Mouse (Mus musculus): ENCODE data around the gene Sirt2. TPM values are rescaled to one million over a fixed set of nuclear protein-coding genes. Genes with fewer than 3 reads are reported as not detected.

Sirt2 gene
- total and polyA plus RNA-seq, 2 experiments from 2014 or later = 44.7 to 60.6 TPM

DNA sequence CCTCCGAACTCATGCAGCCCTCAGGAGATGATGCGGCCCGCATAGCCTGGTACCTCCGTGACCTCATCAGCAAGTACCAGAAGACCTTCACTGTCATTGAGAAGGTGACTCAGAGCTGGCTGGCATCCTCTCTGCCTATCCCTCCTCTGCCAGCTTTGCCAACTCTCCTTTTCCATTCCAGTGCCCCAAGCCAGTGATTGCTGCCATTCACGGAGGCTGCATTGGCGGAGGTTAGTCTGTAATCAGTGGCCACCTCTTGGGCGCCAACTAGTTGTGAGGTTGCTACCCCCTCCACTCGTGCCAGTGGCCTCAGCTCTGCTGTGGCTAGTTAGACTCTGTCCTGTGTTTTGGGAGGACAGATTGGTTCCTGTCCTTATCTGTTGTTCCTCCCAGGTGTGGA lies 63.3 kb downstream of the Sirt2 start:
- H3K27ac ChIP-seq (ENCODE audit: low read depth) = no peak overlapping the region
- ATAC-seq (ENCODE audit: insufficient read depth, low read depth) = no peak
- H3K27me3 ChIP-seq (ENCODE audit: control insufficient read depth, insufficient read depth, low read length) = no peaks in the 10 kb centered on the region
- DNase-seq (ENCODE audit: low spot score) = no peak
- WGBS = 84% methylated on average over 8 of the region's 8 CpGs
- no peak overlapping the region for H3K4me2 ChIP-seq (ENCODE audit: low read depth, low read length)
- no peak overlapping the region for H3K4me3 ChIP-seq (ENCODE audit: low read depth, low read length)
- H3K4me1 ChIP-seq (ENCODE audit: control insufficient read depth, insufficient read depth) = peaks cover 20% of the 10 kb centered on the region
- TF ChIP-seq CTCF (IDR thresholded peaks at IDR 0.05; ENCODE audit: low read depth) = no peak
- TF ChIP-seq EP300 (IDR thresholded peaks at IDR 0.05; ENCODE audit: low read depth) = no peak
- H3K36me3 ChIP-seq (replicated peaks; ENCODE audit: control insufficient read depth, insufficient read depth, low read length) = peaks cover 30% of the 10 kb centered on the region
- no peaks in the 10 kb centered on the region for H3K9me3 ChIP-seq (replicated peaks; ENCODE audit: control insufficient read depth, low read length)
- no peak overlapping the region for H3K9ac ChIP-seq (replicated peaks; ENCODE audit: low read depth, low read length)

DNA sequence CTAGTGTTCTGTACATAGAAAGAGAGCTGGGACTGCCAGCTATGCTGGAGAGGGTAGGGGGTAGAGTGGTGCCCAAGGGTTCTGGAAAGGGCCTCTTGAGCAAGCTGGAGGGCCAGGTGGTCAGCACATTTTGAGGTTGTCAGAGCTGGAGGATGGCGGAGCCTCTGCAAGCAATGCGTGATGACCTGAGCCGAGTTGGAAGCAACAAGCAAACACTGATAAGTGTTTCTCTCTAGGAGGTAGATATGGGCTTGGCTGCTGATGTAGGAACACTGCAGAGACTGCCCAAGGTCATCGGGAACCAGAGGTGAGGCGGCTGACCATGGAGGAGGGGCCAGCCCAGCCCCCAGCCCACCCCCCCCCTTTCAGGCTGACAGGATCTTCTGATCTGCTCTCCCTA lies 64.4 kb downstream of the Sirt2 start:
- no peaks in the 10 kb centered on the region for H3K27me3 ChIP-seq (ENCODE audit: control insufficient read depth, insufficient read depth, low read length)
- no peak overlapping the region for H3K4me3 ChIP-seq (ENCODE audit: low read depth, low read length)
- peak overlapping the region; percentile 36 for H3K27ac ChIP-seq (ENCODE audit: low read depth)
- 53% methylated on average over 5 of the region's 5 CpGs for WGBS
- TF ChIP-seq CTCF (IDR thresholded peaks at IDR 0.05; ENCODE audit: low read depth) (no peak), EP300 (IDR thresholded peaks at IDR 0.05; ENCODE audit: low read depth) (no peak)
- H3K9me3 ChIP-seq (replicated peaks; ENCODE audit: control insufficient read depth, low read length) = no peaks in the 10 kb centered on the region
- no peak overlapping the region for H3K9ac ChIP-seq (replicated peaks; ENCODE audit: low read depth, low read length)
- DNase-seq (ENCODE audit: low spot score) (no peak), ATAC-seq (ENCODE audit: insufficient read depth, low read depth) (peak; percentile 44)
- H3K4me2 ChIP-seq (ENCODE audit: low read depth, low read length) = no peak overlapping the region
- H3K36me3 ChIP-seq (replicated peaks; ENCODE audit: control insufficient read depth, insufficient read depth, low read length) = peaks cover 30% of the 10 kb centered on the region
- H3K4me1 ChIP-seq (ENCODE audit: control insufficient read depth, insufficient read depth) = peaks cover 20% of the 10 kb centered on the region

DNA sequence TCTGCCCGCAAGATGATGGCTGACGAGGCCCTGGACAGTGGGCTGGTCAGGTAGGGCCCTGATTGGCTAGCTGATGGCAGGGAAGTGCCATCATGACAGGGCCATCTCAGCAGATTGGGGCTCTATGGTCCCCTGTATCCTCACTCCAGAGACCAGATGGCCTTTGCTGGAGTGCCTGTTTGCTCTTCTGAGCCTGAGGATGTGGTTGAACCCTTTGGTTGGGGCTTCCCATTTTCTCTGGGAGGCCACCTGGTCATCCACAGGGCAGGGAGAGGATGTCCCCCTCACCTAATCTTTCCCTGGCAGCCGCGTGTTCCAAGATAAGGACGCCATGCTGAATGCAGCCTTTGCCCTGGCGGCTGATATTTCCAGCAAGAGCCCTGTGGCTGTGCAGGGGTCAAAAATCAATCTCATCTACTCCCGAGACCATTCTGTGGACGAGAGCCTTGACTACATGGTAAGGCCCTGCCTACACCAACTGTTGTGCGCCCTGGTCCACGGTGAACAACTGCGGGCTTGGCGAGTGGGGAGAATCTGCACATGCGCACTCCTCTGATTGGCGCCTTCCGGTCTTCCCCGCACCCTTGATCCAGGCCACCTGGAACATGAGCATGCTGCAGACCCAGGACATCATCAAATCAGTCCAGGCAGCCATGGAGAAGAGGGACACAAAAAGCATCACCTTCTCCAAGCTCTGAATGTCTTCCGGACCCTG lies 65.0 kb downstream of the Sirt2 start:
- Histone ChIP-seq H3K9me3 (replicated peaks; ENCODE audit: control insufficient read depth, low read length) (no peaks in the 10 kb centered on the region), H3K4me2 (ENCODE audit: low read depth, low read length) (no peak overlapping the region), H3K27ac (ENCODE audit: low read depth) (no peak overlapping the region), H3K4me3 (ENCODE audit: low read depth, low read length) (no peak overlapping the region), H3K4me1 (ENCODE audit: control insufficient read depth, insufficient read depth) (peaks cover 20% of the 10 kb centered on the region), H3K36me3 (replicated peaks; ENCODE audit: control insufficient read depth, insufficient read depth, low read length) (peaks cover 30% of the 10 kb centered on the region), H3K27me3 (ENCODE audit: control insufficient read depth, insufficient read depth, low read length) (no peaks in the 10 kb centered on the region), H3K9ac (replicated peaks; ENCODE audit: low read depth, low read length) (no peak overlapping the region)
- DNase-seq (ENCODE audit: low spot score) (no peak), ATAC-seq (ENCODE audit: insufficient read depth, low read depth) (no peak)
- TF ChIP-seq CTCF (IDR thresholded peaks at IDR 0.05; ENCODE audit: low read depth) = no peak
- no peak for TF ChIP-seq EP300 (IDR thresholded peaks at IDR 0.05; ENCODE audit: low read depth)
- 74% methylated on average over 17 of the region's 17 CpGs for WGBS

DNA sequence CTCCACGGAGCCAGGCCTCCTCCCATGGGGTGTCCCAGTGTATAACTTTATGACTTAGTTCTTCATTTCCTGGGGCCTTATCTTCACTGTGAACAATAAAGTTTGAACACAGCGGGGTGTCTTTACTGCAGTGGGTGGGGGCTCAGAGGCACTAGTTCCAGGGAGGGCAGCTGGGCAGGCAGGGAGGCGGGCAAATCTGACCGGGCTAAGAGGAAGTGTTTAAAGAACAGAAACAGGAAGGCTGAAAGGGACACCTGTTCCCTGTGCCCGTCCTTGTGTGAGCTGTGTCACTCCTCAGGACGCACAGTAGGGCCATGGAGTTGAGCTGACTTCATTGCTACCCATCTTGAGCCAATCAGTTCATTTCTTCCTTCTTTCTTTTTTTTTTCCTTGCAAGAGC lies 65.6 kb downstream of the Sirt2 start:
- ATAC-seq (ENCODE audit: insufficient read depth, low read depth) (no peak), DNase-seq (ENCODE audit: low spot score) (no peak)
- H3K9ac ChIP-seq (replicated peaks; ENCODE audit: low read depth, low read length) = no peak overlapping the region
- H3K4me2 ChIP-seq (ENCODE audit: low read depth, low read length) = no peak overlapping the region
- peaks cover 20% of the 10 kb centered on the region for H3K4me1 ChIP-seq (ENCODE audit: control insufficient read depth, insufficient read depth)
- no peaks in the 10 kb centered on the region for H3K27me3 ChIP-seq (ENCODE audit: control insufficient read depth, insufficient read depth, low read length)
- no peaks in the 10 kb centered on the region for H3K9me3 ChIP-seq (replicated peaks; ENCODE audit: control insufficient read depth, low read length)
- no peak for TF ChIP-seq CTCF (IDR thresholded peaks at IDR 0.05; ENCODE audit: low read depth)
- no peak for TF ChIP-seq EP300 (IDR thresholded peaks at IDR 0.05; ENCODE audit: low read depth)
- H3K36me3 ChIP-seq (replicated peaks; ENCODE audit: control insufficient read depth, insufficient read depth, low read length) = peaks cover 30% of the 10 kb centered on the region
- no peak overlapping the region for H3K27ac ChIP-seq (ENCODE audit: low read depth)
- H3K4me3 ChIP-seq (ENCODE audit: low read depth, low read length) = no peak overlapping the region
- 81% methylated on average over 6 of the region's 6 CpGs for WGBS

DNA sequence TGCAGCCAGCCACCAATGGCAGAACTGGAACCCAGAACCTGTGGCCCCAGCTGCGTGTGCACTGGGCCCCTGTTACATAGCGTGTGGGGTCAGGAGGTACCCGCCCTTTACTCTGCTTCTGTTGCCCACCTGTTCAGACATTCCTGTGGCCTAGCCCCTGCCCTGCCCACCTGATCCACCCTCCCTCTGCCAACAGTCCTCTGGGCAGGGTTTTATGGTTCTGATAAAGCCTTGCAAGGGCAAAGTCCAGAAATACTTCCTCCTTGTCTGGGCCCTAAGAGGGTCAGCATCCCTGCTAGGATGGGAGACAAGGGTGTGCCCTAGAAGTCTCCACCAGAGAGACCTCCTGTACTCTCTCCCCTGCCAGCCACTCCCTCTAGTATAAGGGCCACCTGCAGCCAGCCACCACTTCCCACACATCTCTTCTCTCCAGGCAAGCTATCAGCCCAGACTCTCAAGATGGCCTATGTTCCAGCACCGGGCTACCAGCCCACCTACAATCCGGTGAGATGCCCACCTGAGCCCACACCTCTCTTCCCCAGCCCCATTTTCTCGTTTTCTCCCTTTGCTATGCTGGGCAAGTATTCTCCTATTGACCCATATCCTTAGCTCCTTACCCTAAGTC lies 67.3 kb downstream of the Sirt2 start, which contains the start of gene Lgals4:
Gene Lgals4, plus strand, starts transcription at position 132 of the 625 bp plus-strand sequence.
- WGBS = 86% methylated on average over 6 of the region's 6 CpGs
- ATAC-seq (ENCODE audit: insufficient read depth, low read depth) = no peak

More for the DNA sequence above, 67.3 kb downstream of the Sirt2 start, which contains the start of gene Lgals4:
- H3K27me3 ChIP-seq (ENCODE audit: control insufficient read depth, insufficient read depth, low read length) = no peaks in the 10 kb centered on the region
- H3K36me3 ChIP-seq (replicated peaks; ENCODE audit: control insufficient read depth, insufficient read depth, low read length) = peaks cover 26% of the 10 kb centered on the region
- H3K4me3 ChIP-seq (ENCODE audit: low read depth, low read length) = no peak within 1 kb of the TSS
- TF ChIP-seq CTCF (IDR thresholded peaks at IDR 0.05; ENCODE audit: low read depth) (no peak), EP300 (IDR thresholded peaks at IDR 0.05; ENCODE audit: low read depth) (no peak)
- no peak within 1 kb of the TSS for H3K9ac ChIP-seq (replicated peaks; ENCODE audit: low read depth, low read length)
- H3K4me1 ChIP-seq (ENCODE audit: control insufficient read depth, insufficient read depth) = peaks cover 13% of the 10 kb centered on the region
- no peak within 1 kb of the TSS for H3K4me2 ChIP-seq (ENCODE audit: low read depth, low read length)
- H3K27ac ChIP-seq (ENCODE audit: low read depth) = no peak within 1 kb of the TSS
- no peaks in the 10 kb centered on the region for H3K9me3 ChIP-seq (replicated peaks; ENCODE audit: control insufficient read depth, low read length)
- DNase-seq (ENCODE audit: low spot score) = no peak

All from heart, postnatal 0 days (tissue).